Mouse (Mus musculus) gastrocnemius, adult 18-20 months (tissue): ENCODE measurements around the gene Fgf11. TPM values are rescaled to one million over a fixed set of nuclear protein-coding genes. Genes with fewer than 3 reads are reported as not detected.

ENCODE experiments used
- DNase-seq: peaks from one replicate; pipeline ENCODE4 v3.0.0; 2021; ENCODE audit warnings: low spot score
- total RNA-seq, 2 experiments: library from RNA; stranded (reverse); gene quantifications; 2 replicates each; pipeline ENCODE4 v1.2.3; 2021

The Fgf11 gene
- total RNA-seq, 2 experiments from 2014 or later, result 3.5 to 4.0 TPM

GRCm38 (mm10) chr11:69757303-69758089, 44.2 kb downstream of the Fgf11 start:
- no peak for DNase-seq

DNA sequence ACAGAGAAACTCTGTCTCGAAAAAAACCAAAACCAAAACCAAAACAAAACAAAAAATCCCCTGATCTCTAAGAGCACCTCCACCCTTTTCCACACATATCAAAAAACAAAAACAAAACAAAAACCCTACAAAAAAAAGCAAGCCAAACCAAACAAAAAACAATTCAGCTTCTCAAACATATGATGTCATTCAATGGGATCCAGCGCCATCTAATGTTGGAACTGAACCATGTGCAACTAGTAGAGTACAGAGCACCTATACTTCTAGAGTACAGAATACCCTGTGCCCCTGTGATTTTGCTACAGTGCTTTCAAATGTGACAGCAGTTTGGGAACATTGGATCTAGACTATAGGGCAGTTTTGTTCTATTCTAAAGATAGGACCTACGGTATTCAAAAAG, 47.0 kb downstream of the Fgf11 start:
- DNase-seq, result peak; percentile 68

GRCm38 (mm10) chr11:69754233-69754632, 47.4 kb downstream of the Fgf11 start:
- DNase-seq, result no peak

- no peak for DNase-seq
Measured at GRCm38 (mm10) chr11:69752686-69753085, 49.0 kb downstream of the Fgf11 start.

DNA sequence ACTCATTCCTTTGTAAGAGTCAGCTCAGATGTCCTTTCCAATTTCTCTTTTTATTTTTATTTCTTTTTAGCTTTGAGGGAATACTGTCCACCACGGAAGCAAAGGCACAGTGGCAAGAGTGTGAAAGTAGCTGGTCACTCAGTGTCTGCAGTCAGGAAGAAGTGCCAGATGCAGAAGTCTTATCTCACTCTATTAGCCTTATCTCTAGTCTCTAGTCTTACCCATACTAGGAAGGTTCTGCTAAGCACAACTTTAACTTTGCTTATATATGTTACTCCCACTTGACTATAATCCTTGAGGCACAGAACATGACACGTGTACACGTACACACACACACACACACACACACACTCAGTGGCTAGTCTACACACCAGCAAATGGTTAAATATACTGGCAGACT, 50.0 kb downstream of the Fgf11 start:
- no peak for DNase-seq

Other genes with a start within 250 kb of the Fgf11 start
- under 1 TPM; 0.37 to 0.74 TPM for gene Efnb3, start 241.7 kb downstream of the Fgf11 start, total RNA-seq
- 1 to 10 TPM; 3.2 to 3.3 TPM for gene Wrap53, start 221.6 kb downstream of the Fgf11 start, total RNA-seq
- 10 to 100 TPM; 12.9 to 15.3 TPM for gene Trp53, start 221.5 kb downstream of the Fgf11 start, total RNA-seq
- 100 to 1,000 TPM; 347 to 393 TPM for gene Atp1b2, start 195.9 kb downstream of the Fgf11 start, total RNA-seq
- not detected for gene Shbg, start 184.0 kb downstream of the Fgf11 start, total RNA-seq
- 1 to 10 TPM; 2.5 to 2.6 TPM for gene Sat2, start 179.8 kb downstream of the Fgf11 start, total RNA-seq
- 100 to 1,000 TPM; 101 to 106 TPM for gene Fxr2, start 168.9 kb downstream of the Fgf11 start, total RNA-seq
- gene Sox15, start 146.5 kb downstream of the Fgf11 start, total RNA-seq, result not detected
- gene Mpdu1, start 139.2 kb downstream of the Fgf11 start, total RNA-seq, result 1 to 10 TPM; 7.5 to 9.5 TPM
- 1 to 10 TPM; 1.2 to 4.0 TPM for gene Cd68, start 135.7 kb downstream of the Fgf11 start, total RNA-seq
- 10 to 100 TPM; 69.6 to 97.7 TPM for gene Eif4a1, start 129.4 kb downstream of the Fgf11 start, total RNA-seq
- 10 to 100 TPM; 21.9 to 25.4 TPM for gene Senp3, start 119.8 kb downstream of the Fgf11 start, total RNA-seq
- gene Tnfsf13, start 116.1 kb downstream of the Fgf11 start, total RNA-seq, result under 1 TPM; 0.62 to 0.64 TPM
- gene Tnfsf12, start 106.0 kb downstream of the Fgf11 start, total RNA-seq, result 10 to 100 TPM in 1 of 2 experiments, 1 to 10 TPM in 1; 7.4 to 10.4 TPM
- 1 to 10 TPM; 1.1 to 1.3 TPM for gene Tnfsfm13, start 105.8 kb downstream of the Fgf11 start, total RNA-seq
- gene Polr2a, start 43.2 kb downstream of the Fgf11 start, total RNA-seq, result 10 to 100 TPM; 33.0 to 33.9 TPM
- not detected for gene Slc35g3, start 39.9 kb downstream of the Fgf11 start, total RNA-seq
- gene Zbtb4, start 35.9 kb downstream of the Fgf11 start, total RNA-seq, result 10 to 100 TPM; 37.1 to 37.5 TPM
- gene Chrnb1, start 5.9 kb downstream of the Fgf11 start, total RNA-seq, result 10 to 100 TPM; 30.6 to 31.2 TPM
- under 1 TPM; 0.14 to 0.18 TPM for gene Tmem102, start 3.8 kb upstream of the Fgf11 start, total RNA-seq
- gene Gm39566, start 13.4 kb upstream of the Fgf11 start, total RNA-seq, result not detected
- not detected for gene Spem2, start 16.6 kb upstream of the Fgf11 start, total RNA-seq
- not detected for gene Spem1, start 20.3 kb upstream of the Fgf11 start, total RNA-seq
- 1 to 10 TPM; 1.9 to 2.9 TPM for gene Nlgn2, start 35.9 kb upstream of the Fgf11 start, total RNA-seq
- gene Tmem256, start 36.7 kb upstream of the Fgf11 start, total RNA-seq, result 100 to 1,000 TPM; 141 to 164 TPM
- gene Plscr3, start 44.5 kb upstream of the Fgf11 start, total RNA-seq, result 10 to 100 TPM; 10.1 to 12.7 TPM
- under 1 TPM in 1 of 2 experiments, not detected in 1; 0.07 TPM for gene Tnk1, start 56.9 kb upstream of the Fgf11 start, total RNA-seq
- not detected for gene Tmem95, start 76.2 kb upstream of the Fgf11 start, total RNA-seq
- gene Kctd11, start 79.5 kb upstream of the Fgf11 start, total RNA-seq, result 1 to 10 TPM; 1.3 to 1.5 TPM
- gene Acap1, start 93.7 kb upstream of the Fgf11 start, total RNA-seq, result under 1 TPM; 0.21 to 0.30 TPM
- under 1 TPM; 0.24 to 0.25 TPM for gene 2810408A11Rik, start 99.1 kb upstream of the Fgf11 start, total RNA-seq
- 10 to 100 TPM; 25.9 to 27.4 TPM for gene Neurl4, start 99.2 kb upstream of the Fgf11 start, total RNA-seq
- 10 to 100 TPM; 50.8 to 55.8 TPM for gene Gps2, start 112.0 kb upstream of the Fgf11 start, total RNA-seq
- 100 to 1,000 TPM; 408 to 425 TPM for gene Eif5a, start 120.1 kb upstream of the Fgf11 start, total RNA-seq
- gene Ybx2, start 133.9 kb upstream of the Fgf11 start, total RNA-seq, result 10 to 100 TPM in 1 of 2 experiments, 1 to 10 TPM in 1; 9.3 to 11.4 TPM
- 100 to 1,000 TPM; 424 to 439 TPM for gene Slc2a4, start 146.3 kb upstream of the Fgf11 start, total RNA-seq
- gene Cldn7, start 162.9 kb upstream of the Fgf11 start, total RNA-seq, result not detected
- gene Ctdnep1, start 179.3 kb upstream of the Fgf11 start, total RNA-seq, result 100 to 1,000 TPM; 222 to 237 TPM
- gene Elp5, start 180.7 kb upstream of the Fgf11 start, total RNA-seq, result 10 to 100 TPM; 35.1 to 35.3 TPM
- gene Gabarap, start 189.3 kb upstream of the Fgf11 start, total RNA-seq, result 100 to 1,000 TPM; 211 to 222 TPM
- gene Phf23, start 193.9 kb upstream of the Fgf11 start, total RNA-seq, result 10 to 100 TPM; 18.0 to 19.2 TPM
- gene Dvl2, start 198.7 kb upstream of the Fgf11 start, total RNA-seq, result 1 to 10 TPM; 3.5 to 4.3 TPM
- 100 to 1,000 TPM; 319 to 378 TPM for gene Acadvl, start 213.6 kb upstream of the Fgf11 start, total RNA-seq
- gene Dlg4, start 215.1 kb upstream of the Fgf11 start, total RNA-seq, result 1 to 10 TPM; 3.4 to 5.3 TPM